In the genomic region with DNA sequence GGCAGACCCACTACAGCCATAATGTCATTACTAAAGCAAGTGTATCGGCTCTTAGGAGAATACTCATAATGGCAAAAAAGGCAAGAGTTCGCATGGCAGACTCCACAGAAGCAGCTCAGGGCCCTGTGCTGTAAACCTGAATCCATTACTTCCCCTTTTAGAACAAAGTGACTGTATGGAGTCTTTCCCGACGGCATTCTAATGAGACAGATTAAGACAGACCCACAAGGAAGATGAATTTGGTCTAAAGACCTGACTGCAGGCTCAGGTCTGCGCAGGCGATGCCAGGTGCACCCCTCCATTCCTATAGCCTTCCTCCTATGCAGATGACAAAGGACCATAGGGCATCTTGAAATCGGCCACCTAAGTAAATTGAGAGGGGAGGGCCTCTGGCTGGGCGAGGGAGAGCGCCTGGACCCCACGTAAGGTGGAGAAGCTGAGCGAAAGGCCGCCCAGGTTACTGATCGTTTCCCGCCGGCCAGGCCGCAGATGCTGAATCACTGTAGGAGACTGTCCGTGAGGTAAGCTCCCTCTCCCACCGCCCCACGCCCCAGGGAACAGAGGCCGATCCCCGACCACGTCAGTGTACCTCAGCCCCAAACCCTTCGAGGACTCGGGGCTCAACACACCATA, we compare ENCODE assay signal across 8 mouse cellular contexts. TPM values are rescaled to one million over a fixed set of nuclear protein-coding genes. Genes with fewer than 3 reads are reported as not detected.
DNase-seq lines count a peak whose midpoint lies in the region; ATAC-seq and TF ChIP-seq lines count a peak whose summit lies in the region.

No protein-coding gene starts in this region.

- H3K4me3 ChIP-seq in lung, embryonic 14.5 days (ENCODE audit: low read depth, low read length): peak overlapping the region; percentile 88
- H3K4me3 ChIP-seq in embryonic facial prominence, embryonic 10.5 days: peak overlapping the region; percentile 92
- peak overlapping the region; percentile 64 for H3K4me3 ChIP-seq in intestine, embryonic 15.5 days (replicated peaks)
- H3K4me3 ChIP-seq in myocyte: peak overlapping the region; percentile 93

- DNase-seq in lung, embryonic 14.5 days: peak; percentile 8
- no peak for DNase-seq in lung, postnatal 4 days
- DNase-seq in embryonic facial prominence, embryonic 10.5 days (ENCODE audit: low spot score): no peak
- DNase-seq in kidney, adult 18-20 months: no peak
- DNase-seq in cerebellum, adult 9-10 months: no peak
- no peak for DNase-seq in adrenal gland, adult (ENCODE audit: inconsistent age in 2 of 2, low spot score in 1 of 2)

- H3K4me1 ChIP-seq in lung, embryonic 14.5 days (ENCODE audit: insufficient read depth): peaks cover 3% of the 10 kb centered on the region; the same call in 1 of the 2 replicates
- H3K4me1 ChIP-seq in embryonic facial prominence, embryonic 10.5 days: peaks cover 14% of the 10 kb centered on the region
- H3K4me1 ChIP-seq in intestine, embryonic 15.5 days (replicated peaks): peaks cover 5% of the 10 kb centered on the region; the same call in 1 of the 2 replicates

- H3K79me2 ChIP-seq in myocyte (ENCODE audit: control insufficient read depth, insufficient read depth): peaks cover 22% of the 10 kb centered on the region

- H3K27me3 ChIP-seq in lung, embryonic 14.5 days (ENCODE audit: insufficient read depth, low read length): no peaks in the 10 kb centered on the region
- no peaks in the 10 kb centered on the region for H3K27me3 ChIP-seq in embryonic facial prominence, embryonic 10.5 days (replicated peaks; ENCODE audit: low read depth, poor library complexity, severe bottlenecking)
- H3K27me3 ChIP-seq in intestine, embryonic 15.5 days (replicated peaks): no peaks in the 10 kb centered on the region
- no peaks in the 10 kb centered on the region for H3K27me3 ChIP-seq in myocyte (ENCODE audit: control insufficient read depth, insufficient read depth, insufficient read length)

- TF ChIP-seq POLR2A in myocyte (IDR thresholded peaks at IDR 0.05; ENCODE audit: insufficient read length, low read depth): no peak

- H3K9me3 ChIP-seq in lung, embryonic 14.5 days (ENCODE audit: low read depth, low read length): no peaks in the 10 kb centered on the region
- H3K9me3 ChIP-seq in embryonic facial prominence, embryonic 10.5 days: no peaks in the 10 kb centered on the region
- H3K9me3 ChIP-seq in intestine, embryonic 15.5 days: no peaks in the 10 kb centered on the region

- H3K27ac ChIP-seq in lung, embryonic 14.5 days (ENCODE audit: low read depth): peak overlapping the region; percentile 31; the same call in 1 of the 2 replicates
- H3K27ac ChIP-seq in embryonic facial prominence, embryonic 10.5 days (replicated peaks): peak overlapping the region; percentile 84
- H3K27ac ChIP-seq in intestine, embryonic 15.5 days: peak overlapping the region; percentile 42; the same call in 1 of the 2 replicates

- peaks cover 39% of the 10 kb centered on the region for H3K36me3 ChIP-seq in lung, embryonic 14.5 days (ENCODE audit: insufficient read depth)
- H3K36me3 ChIP-seq in embryonic facial prominence, embryonic 10.5 days (replicated peaks): peaks cover 36% of the 10 kb centered on the region
- H3K36me3 ChIP-seq in intestine, embryonic 15.5 days: peaks cover 4% of the 10 kb centered on the region; the same call in 1 of the 2 replicates
- peaks cover 21% of the 10 kb centered on the region for H3K36me3 ChIP-seq in myocyte (ENCODE audit: control insufficient read depth, insufficient read depth)

- peak overlapping the region; percentile 15 for H3ac ChIP-seq in myocyte (ENCODE audit: control insufficient read depth, insufficient read length)

- H3K9ac ChIP-seq in lung, embryonic 14.5 days: peak overlapping the region; percentile 85
- peak overlapping the region; percentile 71 for H3K9ac ChIP-seq in intestine, embryonic 15.5 days

- ATAC-seq in lung, embryonic 14.5 days (ENCODE audit: insufficient read depth): peak; percentile 70; the same call in 1 of the 2 replicates
- ATAC-seq in intestine, embryonic 15.5 days: peak; percentile 85; the same call in 1 of the 2 replicates

- no peak for TF ChIP-seq CTCF in lung, embryonic 14.5 days (IDR thresholded peaks at IDR 0.05; ENCODE audit: low read depth)

- WGBS in lung, embryonic 14.5 days: 1% methylated on average over 24 of the region's 24 CpGs
- 3% methylated on average over 24 of the region's 24 CpGs for WGBS in embryonic facial prominence, embryonic 10.5 days
- WGBS in intestine, embryonic 15.5 days: under 1% methylated on average over 24 of the region's 24 CpGs

- H3K4me2 ChIP-seq in lung, embryonic 14.5 days: peak overlapping the region; percentile 90
- peak overlapping the region; percentile 65 for H3K4me2 ChIP-seq in intestine, embryonic 15.5 days (replicated peaks)
- H3K4me2 ChIP-seq in myocyte (ENCODE audit: low read depth): peak overlapping the region; percentile 88

TF ChIP-seq in myocyte, 11 proteins besides CTCF, POLR2A, EP300 and RAD21:
- no peak for TF ChIP-seq TCF12 (IDR thresholded peaks at IDR 0.05; ENCODE audit: insufficient read depth, poor library complexity, severe bottlenecking)
- TF ChIP-seq E2F4 (IDR thresholded peaks at IDR 0.05; ENCODE audit: insufficient read depth): no peak
- no peak for TF ChIP-seq USF1 (IDR thresholded peaks at IDR 0.05; ENCODE audit: low read depth)
- TF ChIP-seq CEBPB (IDR thresholded peaks at IDR 0.05; ENCODE audit: insufficient read depth, poor library complexity, severe bottlenecking): no peak
- no peak for TF ChIP-seq MYOD1 (IDR thresholded peaks at IDR 0.05; ENCODE audit: control insufficient read depth in 1 of 3, insufficient read length in 2 of 3, low read depth in 2 of 3)
- no peak for TF ChIP-seq REST (IDR thresholded peaks at IDR 0.05; ENCODE audit: insufficient read depth, insufficient read length)
- TF ChIP-seq MAX (IDR thresholded peaks at IDR 0.05; ENCODE audit: low read depth): no peak
- no peak for TF ChIP-seq MYOG (IDR thresholded peaks at IDR 0.05; ENCODE audit: control insufficient read depth in 1 of 3, insufficient read depth in 1 of 3, insufficient read length in 2 of 3, low read depth in 2 of 3)
- TF ChIP-seq TCF3 (IDR thresholded peaks at IDR 0.05; ENCODE audit: insufficient read length, low read depth): no peak
- no peak for TF ChIP-seq POLR2AphosphoS2 (IDR thresholded peaks at IDR 0.05; ENCODE audit: insufficient read length, low read depth)
- no peak for TF ChIP-seq SRF (IDR thresholded peaks at IDR 0.05; ENCODE audit: control insufficient read depth, insufficient read length, low read depth)

RNA-seq across cellular contexts. Expression of a gene that starts 0.4 kb away (rescaled TPM):
- 424 and 430 TPM in 2 replicates for polyA plus RNA-seq in lung, embryonic 14.5 days (2014; fragmentation: Nextera tagmentation; extraction: Ambion mirVana)
- polyA plus RNA-seq in embryonic facial prominence, embryonic 10.5 days (2016; fragmentation: Nextera tagmentation; extraction: Ambion mirVana): 496 TPM in 2 replicates
- 369 and 381 TPM in 2 replicates for polyA plus RNA-seq in intestine, embryonic 15.5 days (2015; fragmentation: Nextera tagmentation; extraction: Ambion mirVana)
- 104 TPM for polyA plus RNA-seq in myocyte (2012; fragmentation: generic; extraction: Trizol)

RNA-seq across cellular contexts. Expression of a gene that starts 21.0 kb away (rescaled TPM):
- 129 and 135 TPM in 2 replicates for polyA plus RNA-seq in lung, embryonic 14.5 days (2014; fragmentation: Nextera tagmentation; extraction: Ambion mirVana)
- 97.0 and 102 TPM in 2 replicates for polyA plus RNA-seq in embryonic facial prominence, embryonic 10.5 days (2016; fragmentation: Nextera tagmentation; extraction: Ambion mirVana)
- 113 and 125 TPM in 2 replicates for polyA plus RNA-seq in intestine, embryonic 15.5 days (2015; fragmentation: Nextera tagmentation; extraction: Ambion mirVana)
- 52.4 TPM for polyA plus RNA-seq in myocyte (2012; fragmentation: generic; extraction: Trizol)

Comparison
In these comparisons a context has a peak if more than half of its experiments do, and no peak if none do; other contexts are left out.
1. H3K27ac ChIP-seq: peak in every context shown above with its lines; median percentile 84 in embryonic facial prominence, embryonic 10.5 days; 42 in intestine, embryonic 15.5 days; 31 in lung, embryonic 14.5 days.